Mouse (Mus musculus) liver, embryonic 14.5 days (tissue): ENCODE results near the gene Ppp1r27. TPM values are rescaled to one million over a fixed set of nuclear protein-coding genes. Genes with fewer than 3 reads are reported as not detected.

Source experiments
- ATAC-seq: fragments of 200-750 bp; cut with Nextera tagmentation; 2 replicates; pipeline ENCODE4 v1.8.0; 2017; ENCODE audit warnings: moderate number of reproducible peaks, mild to moderate bottlenecking, moderate library complexity; ENCODE audit not compliant: insufficient read depth
- DNase-seq, 3 experiments: peaks; one replicate each; pipeline ENCODE4 v3.0.0-alpha.2; 2012 to 2013; ENCODE audit warnings: low read depth in 3 of 3, low spot score in 3 of 3
- H3K27ac ChIP-seq: fragments of 300-500 bp; sonication (generic); 2 replicates; pipeline ENCODE4 v1.5.1; 2014; ENCODE audit warnings: moderate library complexity, mild to moderate bottlenecking, control low read depth, inconsistent platforms
- H3K27me3 ChIP-seq: fragments of 300-500 bp; sonication (generic); 2 replicates; pipeline ENCODE4 v1.6.1; 2014; ENCODE audit warnings: mild to moderate bottlenecking, low read length, moderate library complexity; ENCODE audit not compliant: control insufficient read depth, insufficient read depth
- H3K36me3 ChIP-seq: fragments of 300-500 bp; sonication (generic); replicated peaks from 2 replicates; pipeline ENCODE4 v1.6.1; 2014; ENCODE audit warnings: low read depth; ENCODE audit not compliant: control insufficient read depth, insufficient read depth
- H3K4me1 ChIP-seq, 2 experiments: fragments of 200-500 bp in 1 of 2; fragments of 300-500 bp in 1 of 2; sonication (generic) in 1 of 2; replicated peaks; 2 replicates each; pipeline ENCODE4 v1.6.1; 2012 to 2014; ENCODE audit warnings: antibody characterized with exemption in 1 of 2, inconsistent platforms in 1 of 2, low read length in 1 of 2; ENCODE audit not compliant: control insufficient read depth in 2 of 2, insufficient read depth in 2 of 2
- H3K4me2 ChIP-seq: fragments of 300-500 bp; sonication (generic); 2 replicates; pipeline ENCODE4 v1.6.1; 2014; ENCODE audit warnings: low read depth, mild to moderate bottlenecking, control low read depth, moderate library complexity
- H3K4me3 ChIP-seq, 2 experiments: fragments of 200-500 bp in 1 of 2; fragments of 300-500 bp in 1 of 2; sonication (generic) in 1 of 2; 2 replicates each; pipeline ENCODE4 v1.5.1; 2012 to 2014; ENCODE audit warnings: low read depth in 2 of 2, low read length in 2 of 2, mild to moderate bottlenecking in 2 of 2, control low read depth in 1 of 2, inconsistent platforms in 1 of 2, moderate library complexity in 1 of 2; ENCODE audit not compliant: insufficient read depth in 1 of 2
- H3K9ac ChIP-seq: fragments of 300-500 bp; sonication (generic); replicated peaks from 2 replicates; pipeline ENCODE4 v1.6.1; 2014; ENCODE audit warnings: mild to moderate bottlenecking, control low read depth, moderate library complexity
- H3K9me3 ChIP-seq: fragments of 300-500 bp; sonication (generic); 2 replicates; pipeline ENCODE4 v1.6.1; 2016; ENCODE audit warnings: low read length, mixed read lengths; ENCODE audit not compliant: control insufficient read depth
- CTCF ChIP-seq: IDR thresholded peaks from 2 replicates; pipeline ENCODE4 v1.5.1; 2016; ENCODE audit warnings: antibody characterized with exemption, low read depth, control low read depth
- EP300 ChIP-seq: IDR thresholded peaks from 2 replicates; pipeline ENCODE4 v1.6.1; 2016; ENCODE audit warnings: antibody characterized with exemption, low read depth
- WGBS: fragments of 180-500 bp; shearing (Covaris S2); extraction: QIAGEN DNeasy Blood & Tissue Kit; methylation state at CpG from one replicate; pipeline ENCODE4 v1.1.7; 2014; ENCODE audit not compliant: insufficient replicate concordance; 5-methylcytosine and 5-hydroxymethylcytosine counted together
- polyA plus RNA-seq, 2 experiments: library from polyadenylated mRNA; depleted of rRNA in 1 of 2; stranded (reverse) in 1 of 2; unstranded in 1 of 2; fragments of >200 nt; fragmentation: Nextera tagmentation in 1 of 2; extraction: Ambion mirVana in 1 of 2; gene quantifications; 2 replicates each; pipeline versions ENCODE4 v1.2.1 to v1.2.3; 2012 to 2014

The Ppp1r27 gene
- polyA plus RNA-seq, 2 experiments, result not detected

- TF ChIP-seq CTCF (no peak), EP300 (no peak)
- peak overlapping the region; percentile 41 for H3K27ac ChIP-seq
- H3K4me1 ChIP-seq, result peaks cover 17 to 24% of the 10 kb centered on the region in 2 experiments
- peak; percentile 9 for ATAC-seq
- WGBS, result under 1% methylated on average over 24 of the region's 24 CpGs
- peaks cover 28% of the 10 kb centered on the region for H3K36me3 ChIP-seq
- H3K4me3 ChIP-seq, result peak overlapping the region; percentile 83 to 85
- H3K27me3 ChIP-seq, result no peaks in the 10 kb centered on the region
- no peaks in the 10 kb centered on the region for H3K9me3 ChIP-seq
- H3K4me2 ChIP-seq, result peak overlapping the region; percentile 98
- no peak for DNase-seq
- H3K9ac ChIP-seq, result peak overlapping the region; percentile 93
Observed at GRCm38 (mm10) chr11:120572417-120572751, 21.5 kb upstream of the Ppp1r27 start.

GRCm38 (mm10) chr11:120571754-120572416 lies 21.0 kb upstream of the Ppp1r27 start:
- Histone ChIP-seq H3K27ac (peak overlapping the region; percentile 41), H3K9me3 (no peaks in the 10 kb centered on the region), H3K36me3 (peaks cover 33% of the 10 kb centered on the region), H3K27me3 (no peaks in the 10 kb centered on the region), H3K4me3 (peak overlapping the region; percentile 83 to 85), H3K4me2 (peak overlapping the region; percentile 98), H3K4me1 (peaks cover 17 to 24% of the 10 kb centered on the region in 2 experiments), H3K9ac (peak overlapping the region; percentile 93)
- TF ChIP-seq CTCF (no peak), EP300 (no peak)
- WGBS, result 3% methylated on average over 11 of the region's 11 CpGs
- DNase-seq (no peak), ATAC-seq (no peak)

DNA sequence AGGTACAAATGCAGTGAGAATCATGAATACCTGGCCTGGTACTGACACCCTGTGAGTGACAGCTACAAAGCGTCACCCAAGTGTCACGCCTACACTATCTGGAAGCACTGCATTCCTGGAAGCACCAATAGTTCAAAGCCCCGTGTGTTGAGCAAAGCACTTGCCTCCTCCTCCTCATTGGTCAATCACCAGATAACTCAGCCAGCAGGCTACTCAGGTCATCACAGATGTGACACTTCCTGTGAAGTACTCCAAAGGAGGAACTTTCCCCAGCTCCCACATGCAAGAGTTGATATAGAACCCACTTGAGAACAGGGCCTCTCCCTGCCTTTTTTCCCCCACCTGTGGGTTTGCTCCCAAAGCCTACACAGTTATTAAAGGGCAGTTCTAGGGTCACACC lies 20.2 kb upstream of the Ppp1r27 start:
- ATAC-seq (no peak), DNase-seq (no peak)
- peak overlapping the region; percentile 27; the same call in 1 of the 2 replicates for H3K9ac ChIP-seq
- 17% methylated on average over 3 of the region's 3 CpGs for WGBS
- no peaks in the 10 kb centered on the region for H3K27me3 ChIP-seq
- H3K4me1 ChIP-seq, result peaks cover 17 to 21% of the 10 kb centered on the region in 2 experiments
- peak overlapping the region; percentile 83 to 85 for H3K4me3 ChIP-seq
- peaks cover 40% of the 10 kb centered on the region for H3K36me3 ChIP-seq
- no peak for TF ChIP-seq CTCF
- no peak for TF ChIP-seq EP300
- no peaks in the 10 kb centered on the region for H3K9me3 ChIP-seq
- H3K27ac ChIP-seq, result peak overlapping the region; percentile 12; the same call in 1 of the 2 replicates
- peak overlapping the region; percentile 98 for H3K4me2 ChIP-seq

DNA sequence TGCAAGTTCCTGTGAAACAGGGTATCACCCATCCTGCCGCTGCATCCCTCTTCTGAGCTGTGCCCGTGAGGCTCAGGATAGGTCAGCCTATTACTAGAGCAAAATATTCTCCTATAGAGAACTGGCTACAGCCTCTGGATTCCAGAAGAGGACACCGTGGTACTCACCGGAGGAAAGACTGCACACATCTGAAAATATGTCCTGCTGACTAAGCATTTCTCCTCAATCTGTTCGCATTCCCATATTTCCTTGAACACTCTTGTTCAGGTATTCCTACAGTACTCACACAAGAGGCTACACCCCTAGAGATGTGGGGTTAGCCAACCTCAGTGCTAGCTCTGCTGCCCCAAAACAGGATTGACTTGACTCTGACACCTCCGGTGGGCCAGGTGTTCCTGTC lies 17.4 kb upstream of the Ppp1r27 start:
- DNase-seq, result no peak
- Histone ChIP-seq H3K4me2 (no peak overlapping the region), H3K4me3 (no peak overlapping the region), H3K9ac (no peak overlapping the region), H3K9me3 (no peaks in the 10 kb centered on the region), H3K27ac (no peak overlapping the region), H3K27me3 (no peaks in the 10 kb centered on the region), H3K4me1 (peaks cover 8 to 14% of the 10 kb centered on the region in 2 experiments), H3K36me3 (peaks cover 65% of the 10 kb centered on the region)
- no peak for ATAC-seq
- no peak for TF ChIP-seq EP300
- no peak for TF ChIP-seq CTCF
- WGBS, result 83% methylated on average over 6 of the region's 6 CpGs

GRCm38 (mm10) chr11:120565114-120565513 lies 14.2 kb upstream of the Ppp1r27 start:
- ATAC-seq, result no peak
- DNase-seq, result no peak
- Histone ChIP-seq H3K4me2 (no peak overlapping the region), H3K4me3 (no peak overlapping the region), H3K36me3 (peaks cover 86% of the 10 kb centered on the region), H3K4me1 (no peaks in the 10 kb centered on the region), H3K9ac (no peak overlapping the region), H3K9me3 (no peaks in the 10 kb centered on the region), H3K27ac (no peak overlapping the region), H3K27me3 (no peaks in the 10 kb centered on the region)
- no peak for TF ChIP-seq EP300
- TF ChIP-seq CTCF, result no peak
- WGBS, result 78% methylated on average over 9 of the region's 9 CpGs
